Mouse (Mus musculus): ENCODE measurements at regions not wholly inside any gene's neighbourhood (a gene's known extent, or its start where the extent isn't known, plus 50 kb on each side); places are given as distances from the start of the nearest gene placed in this dataset.

GRCm38 (mm10) chr15:50246418-50247186 lies 3638.1 kb upstream of the Gm7489 start:
- peak; percentile 3 to 21 for DNase-seq (ENCODE audit: low spot score in 2 of 2)

DNA sequence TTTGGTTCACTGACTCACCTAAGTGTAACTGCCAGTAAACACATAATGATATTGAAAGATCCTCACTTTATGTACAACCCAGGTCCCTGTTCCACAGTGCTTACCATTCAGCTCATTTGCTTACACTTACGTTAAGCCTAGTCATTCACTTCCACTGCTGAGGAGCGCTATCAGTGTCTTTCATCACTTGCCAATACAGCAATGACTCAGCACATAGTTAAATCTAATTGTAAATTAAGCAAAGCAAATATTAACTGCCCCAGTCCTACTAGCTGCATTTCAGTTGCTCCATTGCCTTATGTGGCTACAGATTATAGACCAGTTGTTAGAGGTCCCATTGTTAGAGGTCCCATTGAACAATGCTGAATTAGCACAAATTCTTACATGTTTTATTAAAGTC lies 3624.6 kb upstream of the Gm7489 start:
- DNase-seq (ENCODE audit: low spot score in 2 of 2) = no peak

- peak in 1 of 2 experiments; percentile 3 for DNase-seq (ENCODE audit: low spot score in 2 of 2)
Measured at GRCm38 (mm10) chr15:50261245-50261872, 3623.3 kb upstream of the Gm7489 start.

GRCm38 (mm10) chr15:50267542-50267941 lies 3617.2 kb upstream of the Gm7489 start:
- no peak for DNase-seq (ENCODE audit: low spot score in 2 of 2)

DNA sequence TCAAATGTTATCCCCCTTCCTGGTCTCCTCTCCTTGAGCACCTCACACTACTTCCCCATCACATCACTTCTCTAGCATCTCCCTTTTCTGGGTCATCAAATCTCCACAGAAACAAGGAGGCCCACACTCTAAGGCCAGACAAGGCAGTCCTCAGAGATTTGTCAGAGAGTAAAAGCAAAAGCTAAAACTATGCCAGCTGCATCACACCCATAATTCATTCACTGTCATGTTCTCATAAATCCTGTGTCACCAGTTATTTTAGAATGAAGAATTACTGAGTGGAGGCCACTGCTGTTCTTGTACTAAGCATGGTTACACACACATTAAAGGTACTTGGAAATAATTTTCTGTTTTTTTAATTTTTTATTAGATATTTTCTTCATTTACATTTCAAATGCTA lies 3613.1 kb upstream of the Gm7489 start:
- DNase-seq (ENCODE audit: low spot score in 2 of 2) = no peak

DNA sequence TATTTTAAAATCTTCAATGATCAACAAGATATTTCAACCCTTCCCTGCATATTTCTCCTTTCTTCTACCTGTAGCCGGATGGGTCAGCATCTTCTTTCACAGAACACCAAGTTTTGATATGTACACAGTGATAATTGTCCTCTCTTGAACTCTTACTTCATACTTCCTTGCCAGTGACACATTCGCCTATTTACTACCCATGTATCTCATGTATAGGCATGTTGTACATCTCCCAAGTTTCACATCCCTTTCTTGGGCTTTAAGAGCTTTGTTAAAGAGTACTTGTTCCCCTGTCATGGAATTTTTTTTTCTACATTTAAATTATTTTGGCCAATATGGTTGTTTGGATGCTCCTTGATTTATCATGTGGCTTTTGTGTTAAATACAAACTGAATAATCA lies 3602.1 kb upstream of the Gm7489 start:
- no peak for DNase-seq (ENCODE audit: low spot score in 2 of 2)

- DNase-seq (ENCODE audit: low spot score in 2 of 2) = no peak
Measured at GRCm38 (mm10) chr15:50283491-50283890, 3601.2 kb upstream of the Gm7489 start.

- DNase-seq (ENCODE audit: low spot score in 2 of 2) = no peak
Measured at GRCm38 (mm10) chr15:50301831-50302230, 3582.9 kb upstream of the Gm7489 start.

DNA sequence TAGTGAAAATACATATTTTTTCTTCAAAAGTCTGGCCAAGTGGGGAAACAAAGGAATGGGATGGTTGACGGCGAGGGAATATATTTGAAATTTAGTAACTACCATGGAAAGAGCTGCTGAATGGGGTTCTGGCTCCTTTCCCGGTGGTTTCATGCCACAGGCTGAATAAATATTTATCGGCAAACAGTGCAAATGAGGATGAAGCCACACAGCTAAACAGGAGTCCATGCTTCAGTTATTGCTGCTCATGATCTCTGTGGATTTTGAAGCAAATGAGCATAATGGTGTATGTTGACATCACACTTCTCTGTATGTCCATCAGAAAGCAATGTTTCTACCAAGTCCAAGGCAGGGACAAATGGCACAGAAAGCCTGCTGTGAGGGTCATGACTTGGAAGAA lies 3580.6 kb upstream of the Gm7489 start:
- no peak for DNase-seq (ENCODE audit: low spot score in 2 of 2)

GRCm38 (mm10) chr15:50320796-50321195 lies 3563.9 kb upstream of the Gm7489 start:
- no peak for DNase-seq (ENCODE audit: low spot score in 2 of 2)

DNA sequence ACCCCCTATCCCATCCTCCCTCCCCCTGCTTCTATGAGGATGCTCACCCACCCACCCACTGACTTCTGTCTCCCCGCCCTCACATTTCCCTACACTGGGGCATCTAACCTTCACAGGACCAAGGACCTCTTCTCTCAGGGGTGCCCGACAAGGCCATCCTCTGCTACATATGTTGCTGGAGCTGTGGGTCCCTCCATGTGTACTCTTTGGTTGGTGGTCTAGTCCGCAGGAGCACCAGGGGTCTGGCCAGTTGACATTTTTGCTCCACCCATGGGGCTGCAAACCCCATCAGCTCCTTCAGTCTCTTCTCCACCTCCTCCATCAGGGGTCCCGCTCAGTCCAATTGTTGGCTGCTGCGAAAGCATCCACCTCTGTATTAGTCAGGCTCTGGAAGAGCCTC lies 3539.2 kb upstream of the Gm7489 start:
- no peak for DNase-seq (ENCODE audit: low spot score in 2 of 2)

DNA sequence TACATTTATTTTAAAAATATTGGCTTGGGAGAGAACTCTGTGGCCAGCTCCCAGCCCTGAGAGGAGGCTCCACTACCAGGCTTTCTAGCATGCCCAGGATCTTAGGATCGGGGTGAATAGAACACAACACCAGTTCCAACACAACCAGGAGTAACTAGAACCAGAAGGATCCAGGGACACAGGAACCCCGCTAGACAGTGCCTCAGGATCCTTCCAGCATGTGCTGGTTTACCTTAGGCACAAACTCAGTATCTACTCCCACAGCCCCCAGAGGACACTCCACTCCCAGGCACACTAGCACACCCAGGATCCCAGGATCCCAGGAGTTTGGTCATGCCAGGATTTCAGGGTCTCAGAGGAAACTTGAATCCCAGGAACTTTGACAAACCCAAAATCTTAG lies 3537.8 kb upstream of the Gm7489 start:
- DNase-seq (ENCODE audit: low spot score in 2 of 2) = no peak

DNA sequence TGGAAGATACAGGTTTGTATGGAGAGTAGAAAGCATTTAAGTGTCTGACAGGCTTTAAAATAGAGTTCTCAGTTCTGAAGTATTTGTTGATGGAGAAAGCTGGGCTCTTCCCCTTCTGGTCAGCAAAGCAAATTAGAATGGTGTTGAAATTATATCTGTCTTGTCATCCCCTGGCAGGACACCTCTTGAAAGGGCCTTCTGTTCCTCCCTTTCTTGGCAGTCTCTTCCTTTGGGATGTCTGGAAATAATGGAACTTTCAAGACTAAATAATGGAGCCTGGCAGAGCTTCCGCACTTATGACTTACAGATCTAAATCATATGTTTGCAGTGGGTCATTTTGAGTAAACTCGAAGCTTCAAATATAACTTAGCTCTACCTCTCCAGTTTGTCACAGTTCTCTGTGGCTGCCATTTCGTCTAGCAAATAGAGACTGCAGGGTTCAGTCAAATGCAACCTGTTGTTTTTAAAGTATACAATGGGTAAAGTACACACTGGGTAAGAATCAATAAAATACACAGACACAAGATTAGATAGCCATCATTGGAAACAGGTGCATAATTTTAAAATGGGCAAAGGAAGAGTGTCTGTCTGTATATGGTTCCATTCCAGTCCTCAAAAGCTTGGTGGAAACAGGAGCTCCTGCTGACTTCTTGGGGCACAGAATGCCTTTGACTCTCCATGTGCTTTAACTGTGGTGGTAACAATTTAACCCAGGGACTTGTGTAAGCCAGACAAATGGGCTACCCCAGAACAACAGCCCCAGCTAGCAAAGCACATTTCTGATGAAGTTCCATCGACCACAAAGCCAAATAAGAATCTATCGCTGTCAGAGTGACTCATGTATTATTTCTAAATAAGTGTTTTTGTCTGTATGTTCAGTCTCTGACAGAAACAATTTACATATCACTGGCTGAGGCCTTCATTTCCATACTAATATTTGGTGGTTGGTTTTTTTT lies 3524.4 kb upstream of the Gm7489 start:
- DNase-seq (ENCODE audit: low spot score in 2 of 2) = no peak

- DNase-seq (ENCODE audit: low spot score in 2 of 2) = no peak
Measured at GRCm38 (mm10) chr15:50361334-50361733, 3523.4 kb upstream of the Gm7489 start.

DNA sequence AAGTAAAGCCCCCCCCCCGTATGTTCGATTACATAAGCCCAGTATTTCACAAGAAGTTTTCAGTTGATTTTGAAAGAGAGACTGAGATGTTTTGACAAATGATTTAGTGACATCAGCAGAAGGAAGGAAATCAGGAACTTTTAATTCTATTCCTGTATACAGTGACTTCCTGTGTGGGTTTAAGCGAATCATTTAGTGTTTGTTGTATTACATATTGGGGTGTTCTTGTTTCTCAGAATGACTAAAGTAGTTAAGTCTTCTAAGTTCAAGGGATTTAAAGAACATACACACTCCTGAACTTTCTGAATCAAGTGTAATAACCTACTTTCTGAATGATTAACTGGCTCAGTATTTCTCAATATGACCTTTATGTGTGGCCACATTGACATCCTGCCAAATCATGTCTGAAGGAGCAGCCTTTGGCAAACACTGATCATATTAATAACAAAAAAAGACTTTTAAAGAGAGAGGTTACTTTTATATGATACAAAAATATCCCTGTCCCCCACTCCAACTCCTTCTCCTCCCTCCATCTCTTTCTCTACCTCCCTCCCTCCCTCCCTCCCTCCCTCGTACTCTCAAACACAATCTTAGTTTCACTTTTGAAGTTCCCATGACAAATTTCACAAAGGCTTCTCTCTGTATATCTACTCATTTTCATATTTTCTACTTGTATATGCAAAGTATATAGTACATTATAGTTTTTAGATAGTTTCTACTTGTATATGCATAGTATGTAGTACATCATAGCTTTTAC lies 3522.8 kb upstream of the Gm7489 start:
- no peak for DNase-seq (ENCODE audit: low spot score in 2 of 2)

DNA sequence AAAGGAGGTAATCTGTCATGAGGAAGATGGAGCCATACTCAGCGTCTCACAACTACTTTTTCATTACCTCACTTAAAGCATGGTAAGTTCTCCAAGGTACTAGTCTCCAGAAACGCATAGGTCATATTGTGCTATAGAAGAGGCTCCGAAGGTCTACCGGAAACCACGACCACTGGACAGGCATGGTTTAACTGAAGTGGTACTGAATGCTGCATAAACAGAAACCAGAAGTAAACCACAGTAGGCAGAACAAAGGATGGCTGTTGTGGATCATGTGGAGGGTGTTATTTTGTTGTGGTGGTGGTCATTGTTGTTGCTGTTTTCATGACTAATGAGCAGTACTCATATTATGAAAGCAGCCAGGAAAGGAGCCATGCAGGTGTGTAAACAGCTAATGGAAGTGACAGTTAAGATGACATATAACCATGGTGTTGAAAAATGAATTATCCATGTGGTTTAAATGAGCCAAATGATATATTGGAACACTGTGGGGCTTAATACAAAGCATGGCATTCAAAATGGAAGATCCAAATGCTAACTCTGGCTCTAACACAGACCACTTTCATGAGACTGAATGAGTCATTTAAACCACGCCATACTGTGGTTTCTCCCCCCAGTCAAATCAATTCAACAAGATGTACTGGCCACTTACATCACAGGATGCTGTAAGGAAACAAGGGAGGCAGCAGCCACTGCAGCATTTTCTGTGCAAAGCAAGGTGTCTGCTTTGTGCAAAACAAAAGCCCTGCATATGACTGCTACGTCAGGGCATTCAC lies 3484.5 kb upstream of the Gm7489 start:
- DNase-seq (ENCODE audit: low spot score in 2 of 2) = no peak

DNA sequence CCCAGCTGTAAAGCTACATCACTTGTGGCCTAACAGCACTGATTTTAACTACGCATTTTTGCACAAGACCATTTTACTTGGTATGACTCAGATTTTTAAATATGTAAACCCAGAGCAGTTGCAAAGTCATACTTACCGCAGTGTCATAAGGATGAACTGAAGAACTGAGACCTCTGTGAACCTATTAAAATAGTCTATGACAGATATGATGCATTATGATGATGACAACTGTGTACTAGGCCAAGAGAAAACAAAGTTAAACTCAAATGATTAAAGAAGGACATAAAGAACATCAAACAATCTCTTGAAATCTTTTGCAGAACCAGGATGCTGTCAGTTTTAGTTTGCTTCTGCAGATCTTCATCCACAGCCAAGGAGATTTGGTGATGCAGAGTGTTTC lies 3483.3 kb upstream of the Gm7489 start:
- DNase-seq (ENCODE audit: low spot score in 2 of 2) = no peak

GRCm38 (mm10) chr15:50402551-50402950 lies 3482.2 kb upstream of the Gm7489 start:
- no peak for DNase-seq (ENCODE audit: low spot score in 2 of 2)

DNA sequence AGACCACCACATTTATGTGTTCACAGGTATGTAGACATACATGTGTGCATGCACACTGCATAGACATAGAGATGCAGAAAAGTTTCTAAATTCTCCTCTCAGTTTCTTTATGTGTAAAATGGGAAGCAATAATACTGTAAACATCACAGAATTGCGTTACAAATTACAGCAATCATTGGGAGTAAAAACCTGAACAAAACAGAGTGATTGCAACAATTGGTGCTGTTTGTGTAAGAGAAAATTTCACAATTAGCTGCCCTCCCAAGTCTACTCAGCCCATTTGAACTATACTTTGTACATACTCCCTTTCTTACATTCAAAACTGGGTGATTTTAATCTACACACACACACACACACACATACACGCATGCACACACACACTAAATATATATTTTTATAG lies 3480.8 kb upstream of the Gm7489 start:
- no peak for DNase-seq (ENCODE audit: low spot score in 2 of 2)

DNA sequence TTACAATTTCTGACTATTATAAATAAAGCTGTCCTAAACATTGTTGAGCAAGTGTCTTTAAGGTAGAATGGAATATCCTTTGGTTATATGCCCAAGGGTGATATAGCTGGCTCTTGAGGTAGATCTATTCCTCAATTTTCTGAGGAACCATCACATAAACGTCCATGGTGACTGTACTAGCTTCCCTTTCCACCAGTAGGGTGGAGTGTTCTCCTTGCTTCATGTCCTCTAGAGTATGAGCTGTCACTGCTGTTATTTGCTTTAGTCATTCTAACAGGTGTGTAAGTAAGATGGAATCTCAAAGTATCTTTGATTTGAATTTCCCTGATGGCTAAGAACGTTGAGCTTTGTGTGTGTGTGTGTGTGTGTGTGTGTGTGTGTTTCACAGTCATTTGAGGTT lies 3475.7 kb upstream of the Gm7489 start:
- DNase-seq (ENCODE audit: low spot score in 2 of 2) = no peak

DNA sequence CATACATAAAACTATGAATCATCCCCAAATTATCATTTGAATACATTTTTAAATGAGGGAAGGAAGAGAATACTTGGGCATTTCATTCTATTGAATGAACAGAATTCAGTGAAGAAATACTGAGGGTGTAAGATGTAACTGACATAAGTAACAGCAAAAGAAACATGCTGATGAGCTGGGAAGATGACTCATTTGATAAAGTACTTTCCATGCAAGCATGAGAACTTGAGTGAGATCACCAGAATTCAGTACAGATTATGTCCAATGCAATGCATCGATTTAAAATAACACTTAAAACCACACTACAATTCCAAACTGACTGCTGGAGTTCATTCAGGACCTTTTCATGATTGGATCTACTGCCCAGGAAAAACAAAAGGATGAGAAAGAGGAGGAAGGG lies 3467.1 kb upstream of the Gm7489 start:
- no peak for DNase-seq (ENCODE audit: low spot score in 2 of 2)
